Mouse (Mus musculus): ENCODE measurements around the gene Cfap65. TPM values are rescaled to one million over a fixed set of nuclear protein-coding genes. Genes with fewer than 3 reads are reported as not detected.

Cfap65 gene
- not detected in 2 replicates for polyA plus RNA-seq (2012; rRNA removed)

DNA sequence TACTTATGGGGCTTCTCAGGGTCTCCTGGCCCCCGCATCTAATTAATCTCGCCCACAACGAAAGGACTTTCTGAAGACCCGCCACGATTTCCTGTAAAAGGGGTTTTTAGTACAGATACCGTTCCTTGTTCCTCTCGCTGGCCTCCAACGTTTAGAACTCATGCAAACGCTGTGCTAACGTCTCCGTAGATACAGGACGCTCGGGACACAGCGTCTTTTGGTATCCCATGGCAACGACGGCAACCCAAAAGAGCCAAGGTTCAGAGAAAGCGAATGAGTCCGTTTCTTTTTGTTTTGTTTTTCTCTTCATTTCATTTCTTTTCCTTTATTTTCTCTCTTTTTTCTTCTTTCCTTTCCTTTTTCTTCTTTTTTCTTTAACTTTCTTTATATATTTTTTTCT is at the start of gene Cfap65:
Gene Cfap65, minus strand, starts transcription at position 198 of the 400 bp plus-strand sequence.
- no peaks in the 10 kb centered on the region for H3K4me1 ChIP-seq (ENCODE audit: control insufficient read depth, insufficient read depth, insufficient read length)
- no peaks in the 10 kb centered on the region for H3K36me3 ChIP-seq (ENCODE audit: control insufficient read depth, insufficient read depth, low read length)
- no peak within 1 kb of the TSS for H3K4me3 ChIP-seq (ENCODE audit: extremely low read depth, insufficient read depth, insufficient read length)
- no peak within 1 kb of the TSS for H3K27ac ChIP-seq (ENCODE audit: insufficient read depth, low read length)
- no peaks in the 10 kb centered on the region for H3K27me3 ChIP-seq (ENCODE audit: control insufficient read depth, insufficient read depth, low read length)
- TF ChIP-seq POLR2A (IDR thresholded peaks at IDR 0.05; ENCODE audit: low read depth, low read length): no peak
- no peak for TF ChIP-seq CTCF (IDR thresholded peaks at IDR 0.05; ENCODE audit: extremely low read depth, insufficient read depth, insufficient read length, insufficient replicate concordance)
- no peak for DNase-seq (ENCODE audit: low read depth in 1 of 2, low spot score in 2 of 2)
- WGBS: 4% methylated on average over 18 of the region's 18 CpGs

DNA sequence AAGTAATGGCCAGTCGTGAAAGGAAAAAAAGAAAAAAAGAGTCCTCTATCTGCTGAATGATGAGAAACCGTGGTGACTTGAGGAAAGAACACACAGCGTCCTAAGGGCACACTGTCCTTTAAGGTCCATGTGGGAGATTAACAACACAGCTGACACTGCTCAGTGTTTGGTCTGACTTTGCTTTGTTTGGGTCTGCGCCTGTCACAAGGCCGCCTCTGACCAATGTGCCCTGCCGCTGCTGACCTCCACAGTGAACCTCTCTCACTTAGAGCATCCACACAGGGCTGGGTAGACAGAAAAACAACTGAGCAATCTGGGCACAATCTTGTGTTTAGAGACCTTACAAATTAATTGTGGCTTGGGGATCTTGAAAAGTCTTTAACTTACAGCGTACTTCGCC is 41.6 kb upstream of the Cfap65 start:
- Histone ChIP-seq H3K4me1 (ENCODE audit: control insufficient read depth, insufficient read depth, insufficient read length) (no peaks in the 10 kb centered on the region), H3K27ac (ENCODE audit: insufficient read depth, low read length) (no peak overlapping the region), H3K4me3 (ENCODE audit: extremely low read depth, insufficient read depth, insufficient read length) (no peak overlapping the region), H3K36me3 (ENCODE audit: control insufficient read depth, insufficient read depth, low read length) (no peaks in the 10 kb centered on the region), H3K27me3 (ENCODE audit: control insufficient read depth, insufficient read depth, low read length) (no peaks in the 10 kb centered on the region)
- no peak for DNase-seq (ENCODE audit: low read depth in 1 of 2, low spot score in 2 of 2)
- TF ChIP-seq CTCF (IDR thresholded peaks at IDR 0.05; ENCODE audit: extremely low read depth, insufficient read depth, insufficient read length, insufficient replicate concordance) (no peak), POLR2A (IDR thresholded peaks at IDR 0.05; ENCODE audit: low read depth, low read length) (no peak)
- 88% methylated on average over 8 of the region's 8 CpGs for WGBS

- Histone ChIP-seq H3K36me3 (ENCODE audit: control insufficient read depth, insufficient read depth, low read length) (no peaks in the 10 kb centered on the region), H3K4me1 (ENCODE audit: control insufficient read depth, insufficient read depth, insufficient read length) (no peaks in the 10 kb centered on the region), H3K27me3 (ENCODE audit: control insufficient read depth, insufficient read depth, low read length) (no peaks in the 10 kb centered on the region), H3K4me3 (ENCODE audit: extremely low read depth, insufficient read depth, insufficient read length) (no peak overlapping the region), H3K27ac (ENCODE audit: insufficient read depth, low read length) (no peak overlapping the region)
- 87% methylated on average over 1 of the region's 1 CpGs for WGBS
- TF ChIP-seq CTCF (IDR thresholded peaks at IDR 0.05; ENCODE audit: extremely low read depth, insufficient read depth, insufficient read length, insufficient replicate concordance): no peak
- TF ChIP-seq POLR2A (IDR thresholded peaks at IDR 0.05; ENCODE audit: low read depth, low read length): no peak
- DNase-seq (ENCODE audit: low read depth in 1 of 2, low spot score in 2 of 2): no peak
Measured at GRCm38 (mm10) chr1:74975936-74976335, 40.5 kb upstream of the Cfap65 start.

- Histone ChIP-seq H3K4me1 (ENCODE audit: control insufficient read depth, insufficient read depth, insufficient read length) (no peaks in the 10 kb centered on the region), H3K4me3 (ENCODE audit: extremely low read depth, insufficient read depth, insufficient read length) (no peak overlapping the region), H3K36me3 (ENCODE audit: control insufficient read depth, insufficient read depth, low read length) (no peaks in the 10 kb centered on the region), H3K27me3 (ENCODE audit: control insufficient read depth, insufficient read depth, low read length) (no peaks in the 10 kb centered on the region), H3K27ac (ENCODE audit: insufficient read depth, low read length) (no peak overlapping the region)
- no peak for TF ChIP-seq POLR2A (IDR thresholded peaks at IDR 0.05; ENCODE audit: low read depth, low read length)
- DNase-seq (ENCODE audit: low read depth in 1 of 2, low spot score in 2 of 2): no peak
- 80% methylated on average over 6 of the region's 6 CpGs for WGBS
Measured at GRCm38 (mm10) chr1:74973590-74973989, 38.2 kb upstream of the Cfap65 start.

GRCm38 (mm10) chr1:74971353-74972050 is 36.1 kb upstream of the Cfap65 start:
- Histone ChIP-seq H3K27ac (ENCODE audit: insufficient read depth, low read length) (no peak overlapping the region), H3K27me3 (ENCODE audit: control insufficient read depth, insufficient read depth, low read length) (no peaks in the 10 kb centered on the region), H3K4me1 (ENCODE audit: control insufficient read depth, insufficient read depth, insufficient read length) (no peaks in the 10 kb centered on the region), H3K4me3 (ENCODE audit: extremely low read depth, insufficient read depth, insufficient read length) (no peak overlapping the region), H3K36me3 (ENCODE audit: control insufficient read depth, insufficient read depth, low read length) (no peaks in the 10 kb centered on the region)
- no peak for DNase-seq (ENCODE audit: low read depth in 1 of 2, low spot score in 2 of 2)
- no peak for TF ChIP-seq POLR2A (IDR thresholded peaks at IDR 0.05; ENCODE audit: low read depth, low read length)
- no peak for TF ChIP-seq CTCF (IDR thresholded peaks at IDR 0.05; ENCODE audit: extremely low read depth, insufficient read depth, insufficient read length, insufficient replicate concordance)
- WGBS: 80% methylated on average over 4 of the region's 4 CpGs

DNA sequence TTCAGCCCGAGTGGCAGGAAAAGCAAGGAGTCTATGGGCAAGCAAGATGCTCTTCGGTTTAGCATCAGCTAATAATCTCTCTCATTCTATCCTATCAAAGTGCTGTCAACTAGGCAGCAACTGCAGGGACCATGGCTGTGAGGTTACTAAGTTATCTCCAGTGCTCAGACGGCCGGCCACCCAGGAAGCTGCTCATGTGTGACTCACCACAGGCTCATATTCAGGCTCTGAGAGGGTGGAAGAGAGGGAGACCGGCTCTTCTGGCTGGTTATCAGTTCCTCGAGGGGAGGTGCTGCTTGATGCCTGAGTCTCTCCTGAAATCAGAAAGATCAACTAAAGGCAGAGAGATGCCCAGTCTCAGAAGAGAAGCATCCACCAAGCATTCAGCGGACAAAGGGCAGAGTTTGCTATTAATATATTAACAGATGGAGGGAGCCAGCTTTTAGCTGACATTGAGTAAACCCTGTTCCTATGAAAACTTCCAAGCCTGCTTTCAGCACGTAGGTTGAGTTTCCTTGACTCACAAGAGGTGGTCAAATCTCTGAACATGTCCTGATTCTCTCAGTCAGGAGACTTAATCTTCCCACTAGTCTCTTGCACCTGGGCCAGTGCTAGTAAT is 32.7 kb upstream of the Cfap65 start:
- H3K27ac ChIP-seq (ENCODE audit: insufficient read depth, low read length): no peak overlapping the region
- H3K4me3 ChIP-seq (ENCODE audit: extremely low read depth, insufficient read depth, insufficient read length): no peak overlapping the region
- TF ChIP-seq CTCF (IDR thresholded peaks at IDR 0.05; ENCODE audit: extremely low read depth, insufficient read depth, insufficient read length, insufficient replicate concordance) (no peak), POLR2A (IDR thresholded peaks at IDR 0.05; ENCODE audit: low read depth, low read length) (no peak)
- H3K4me1 ChIP-seq (ENCODE audit: control insufficient read depth, insufficient read depth, insufficient read length): no peaks in the 10 kb centered on the region
- 75% methylated on average over 8 of the region's 8 CpGs for WGBS
- H3K27me3 ChIP-seq (ENCODE audit: control insufficient read depth, insufficient read depth, low read length): no peaks in the 10 kb centered on the region
- H3K36me3 ChIP-seq (ENCODE audit: control insufficient read depth, insufficient read depth, low read length): no peaks in the 10 kb centered on the region
- DNase-seq (ENCODE audit: low read depth in 1 of 2, low spot score in 2 of 2): no peak

All from spleen, adult 2 months (tissue).